Mouse (Mus musculus): ENCODE results near the gene Atoh7. TPM values are rescaled to one million over a fixed set of nuclear protein-coding genes. Genes with fewer than 3 reads are reported as not detected.

Atoh7 gene
- total RNA-seq (2023; ENCODE audit: inconsistent age), result not detected in 4 replicates

DNA sequence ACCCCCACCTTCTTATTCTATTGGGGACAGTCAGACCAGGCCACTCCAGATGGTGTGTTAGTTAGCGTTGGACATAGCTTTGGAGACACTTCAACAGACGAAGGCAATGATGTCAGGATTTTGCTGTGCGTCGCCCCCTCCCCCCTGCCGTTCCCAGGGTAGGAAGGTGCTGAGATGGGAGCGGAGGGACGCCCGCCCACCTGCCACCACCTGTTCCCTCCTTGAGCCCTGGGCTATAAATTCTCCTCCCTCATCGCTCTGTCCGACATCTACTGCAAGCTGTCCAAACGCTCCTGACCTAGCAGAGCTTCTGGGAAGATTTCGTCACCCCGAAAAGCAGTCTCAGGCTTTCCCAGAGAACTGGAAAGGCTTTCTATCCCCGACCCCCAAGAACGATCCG is at the start of gene Atoh7:
Atoh7 (plus strand) TSS at position 131 of the 400 bp plus-strand sequence.

DNA sequence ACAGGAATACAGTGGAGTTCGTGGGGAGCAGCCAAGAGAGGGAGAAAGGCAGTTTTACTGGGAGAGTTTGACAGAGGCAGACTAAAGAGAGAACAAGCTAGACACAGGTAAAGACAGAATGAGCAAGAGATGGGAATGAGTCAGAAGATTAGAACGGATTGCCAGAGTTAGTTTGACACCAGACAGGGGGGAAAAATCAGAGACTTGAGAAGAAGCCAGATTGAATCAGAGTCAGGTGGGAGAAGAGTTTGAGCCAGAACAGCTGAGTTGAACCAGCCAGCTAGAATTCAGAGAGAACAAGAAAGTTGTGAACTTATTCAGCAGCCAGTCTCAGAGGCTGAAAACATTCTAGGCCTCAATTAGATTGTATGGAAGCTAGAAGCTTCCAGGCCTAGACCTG is 39.6 kb upstream of the Atoh7 start, which contains the start of gene Pbld1:
Pbld1 (plus strand) TSS at position 301 of the 400 bp plus-strand sequence.

Other genes starting within 250 kb of the Atoh7 start
- gene Tet1, start 190.7 kb upstream of the Atoh7 start, total RNA-seq (2023; ENCODE audit: inconsistent age), result 6.1 to 8.7 TPM (median 7.1 TPM) in 4 replicates
- 12.0 to 17.3 TPM (median 14.8 TPM) in 4 replicates for gene Slc25a16, start 179.0 kb upstream of the Atoh7 start, total RNA-seq (2023; ENCODE audit: inconsistent age)
- 1.8 to 4.3 TPM (median 2.3 TPM) in 4 replicates for gene Dna2, start 152.6 kb upstream of the Atoh7 start, total RNA-seq (2023; ENCODE audit: inconsistent age)
- gene Rufy2, start 119.4 kb upstream of the Atoh7 start, total RNA-seq (2023; ENCODE audit: inconsistent age), result 27.5 to 41.1 TPM (median 34.5 TPM) in 4 replicates
- gene Hnrnph3, start 75.4 kb upstream of the Atoh7 start, total RNA-seq (2023; ENCODE audit: inconsistent age), result 93.8 to 104 TPM (median 103 TPM) in 4 replicates
- 0.75 to 3.3 TPM (median 1.3 TPM) in 4 replicates for gene Pbld2, start 75.3 kb upstream of the Atoh7 start, total RNA-seq (2023; ENCODE audit: inconsistent age)
- gene Pbld1, start 39.5 kb upstream of the Atoh7 start, total RNA-seq (2023; ENCODE audit: inconsistent age), result 0.22 to 0.55 TPM in 2 of 4 replicates, not detected in the others
- gene Mypn, start 104.3 kb downstream of the Atoh7 start, total RNA-seq (2023; ENCODE audit: inconsistent age), result not detected in 4 replicates
- 246 to 271 TPM (median 257 TPM) in 4 replicates for gene Herc4, start 144.2 kb downstream of the Atoh7 start, total RNA-seq (2023; ENCODE audit: inconsistent age)